Comparison of ENCODE assay signal across 13 mouse cellular contexts in genomic region chr6:8731656-8732191, GRCm38 (mm10). TPM values are rescaled to one million over a fixed set of nuclear protein-coding genes. Genes with fewer than 3 reads are reported as not detected.
DNase-seq lines count a peak whose midpoint lies in the region; ATAC-seq and TF ChIP-seq lines count a peak whose summit lies in the region.
"Had no signal": no experiment of that assay in that cellular context is flagged by ENCODE, and none has a peak within 500 bp of the region (broad histone marks: within the 10 kb centered on the region; RNA-seq: fewer than 3 reads in every experiment).

No protein-coding gene starts in this region.

- peak overlapping the region; percentile 23; the same call in 1 of the 2 replicates for H3K9ac ChIP-seq in heart, embryonic 14.5 days (ENCODE audit: low read length)
- no peak overlapping the region for H3K9ac ChIP-seq in heart, adult 2 months (ENCODE audit: low read depth, low read length)
- no peak overlapping the region for H3K9ac ChIP-seq in neural tube, embryonic 15.5 days (replicated peaks)
- H3K9ac ChIP-seq in liver, embryonic 14.5 days (replicated peaks): no peak overlapping the region
- H3K9ac ChIP-seq: liver, embryonic 13.5 days had no signal

- no peaks in the 10 kb centered on the region for H3K27me3 ChIP-seq in heart, embryonic 14.5 days (ENCODE audit: control insufficient read depth, insufficient read depth, low read length)
- H3K27me3 ChIP-seq in heart, adult 2 months (ENCODE audit: control insufficient read depth, insufficient read depth, low read length): no peaks in the 10 kb centered on the region
- no peaks in the 10 kb centered on the region for H3K27me3 ChIP-seq in neural tube, embryonic 15.5 days (replicated peaks)
- no peaks in the 10 kb centered on the region for H3K27me3 ChIP-seq in liver, embryonic 14.5 days (ENCODE audit: control insufficient read depth, insufficient read depth, low read length)
- H3K27me3 ChIP-seq: CH12.LX; liver, embryonic 13.5 days had no signal

- H3K4me2 ChIP-seq in heart, embryonic 14.5 days (ENCODE audit: low read length): 0 out of 2 replicates have a peak overlapping the region, but pooled peaks have one; percentile 40
- H3K4me2 ChIP-seq in neural tube, embryonic 15.5 days: no peak overlapping the region
- H3K4me2 ChIP-seq in liver, embryonic 14.5 days (ENCODE audit: low read depth): no peak overlapping the region
- H3K4me2 ChIP-seq: liver, embryonic 13.5 days had no signal

- DNase-seq in heart, adult 2 months: no peak
- DNase-seq in neural tube, embryonic 10.5 days (ENCODE audit: extremely low spot score, low spot score): peak; percentile 37
- no peak for DNase-seq in liver, embryonic 14.5 days (ENCODE audit: low read depth in 3 of 3, low spot score in 3 of 3)
- DNase-seq in yolk sac, embryonic 10.5 days (ENCODE audit: low spot score): peak; percentile 28
- DNase-seq in right cerebral cortex, postnatal 14 days: no peak
- no peak for DNase-seq in right cerebral cortex, postnatal 10 days (ENCODE audit: low spot score in 2 of 2)
- DNase-seq: cerebellum, postnatal 36 days; gastrocnemius, postnatal 14 days; kidney, adult 18-20 months; liver, embryonic 13.5 days had no signal

- intact Hi-C loops in heart, adult 2 months (cut with DNase I): loop anchor here (10.0 kb wide), 1 partner anchor 667 kb away; no protein-coding TSS in a partner anchor

- no peak for TF ChIP-seq CTCF in heart, adult 2 months (IDR thresholded peaks at IDR 0.05)
- no peak for TF ChIP-seq CTCF in liver, embryonic 14.5 days (IDR thresholded peaks at IDR 0.05; ENCODE audit: low read depth)

- no peaks in the 10 kb centered on the region for H3K9me3 ChIP-seq in heart, embryonic 14.5 days (ENCODE audit: control insufficient read depth, low read length)
- no peaks in the 10 kb centered on the region for H3K9me3 ChIP-seq in neural tube, embryonic 15.5 days (replicated peaks)
- H3K9me3 ChIP-seq in liver, embryonic 14.5 days (ENCODE audit: control insufficient read depth, low read length): no peaks in the 10 kb centered on the region
- H3K9me3 ChIP-seq: liver, embryonic 13.5 days had no signal

- H3K4me3 ChIP-seq in heart, embryonic 14.5 days (ENCODE audit: control insufficient read depth in 1 of 2, insufficient read depth in 1 of 2, low read depth in 1 of 2, low read length in 2 of 2): no peak overlapping the region
- no peak overlapping the region for H3K4me3 ChIP-seq in heart, adult 2 months
- no peak overlapping the region for H3K4me3 ChIP-seq in neural tube, embryonic 15.5 days (replicated peaks)
- H3K4me3 ChIP-seq in liver, embryonic 14.5 days (ENCODE audit: insufficient read depth in 1 of 2, low read depth in 2 of 2, low read length in 2 of 2): no peak overlapping the region
- H3K4me3 ChIP-seq: liver, embryonic 13.5 days had no signal

- TF ChIP-seq POLR2A in heart, adult 2 months (IDR thresholded peaks at IDR 0.05; ENCODE audit: insufficient read depth, low read depth, low read length): no peak

- H3K79me2 ChIP-seq in heart, adult 2 months (replicated peaks; ENCODE audit: control insufficient read depth, insufficient read depth, low read length): no peaks in the 10 kb centered on the region

- peak overlapping the region; percentile 60 to 80; a peak in 3 of 4 replicates for H3K27ac ChIP-seq in heart, embryonic 14.5 days (replicated peaks in 1 of 2; ENCODE audit: control insufficient read depth in 1 of 2, insufficient read depth in 1 of 2, low read depth in 2 of 2, low read length in 2 of 2)
- H3K27ac ChIP-seq in heart, adult 2 months: no peak overlapping the region
- H3K27ac ChIP-seq in neural tube, embryonic 15.5 days (replicated peaks): no peak overlapping the region
- H3K27ac ChIP-seq in liver, embryonic 14.5 days: no peak overlapping the region
- H3K27ac ChIP-seq: liver, embryonic 13.5 days had no signal

- ATAC-seq in heart, embryonic 14.5 days (ENCODE audit: insufficient number of reproducible peaks, insufficient read depth, low FRiP score, low read depth): no peak
- ATAC-seq in neural tube, embryonic 15.5 days (ENCODE audit: low FRiP score): no peak
- ATAC-seq in liver, embryonic 14.5 days (ENCODE audit: insufficient read depth): peak; percentile 43; the same call in 1 of the 2 replicates

- WGBS in heart, embryonic 14.5 days: 55% methylated on average over 4 of the region's 4 CpGs
- 62% methylated on average over 4 of the region's 4 CpGs for WGBS in heart, adult 2 months
- WGBS in neural tube, embryonic 15.5 days: 39% methylated on average over 4 of the region's 4 CpGs
- 55% methylated on average over 4 of the region's 4 CpGs for WGBS in liver, embryonic 14.5 days (ENCODE audit: insufficient replicate concordance)

- H3K36me3 ChIP-seq in heart, embryonic 14.5 days (ENCODE audit: control insufficient read depth, insufficient read depth, low read length): 0 out of 2 replicates have a peak, but pooled peaks cover 6% of the 10 kb centered on the region
- H3K36me3 ChIP-seq in heart, adult 2 months (ENCODE audit: control insufficient read depth, insufficient read depth, low read length): no peaks in the 10 kb centered on the region
- no peaks in the 10 kb centered on the region; the same call in 1 of the 2 replicates for H3K36me3 ChIP-seq in neural tube, embryonic 15.5 days
- no peaks in the 10 kb centered on the region for H3K36me3 ChIP-seq in liver, embryonic 14.5 days (replicated peaks; ENCODE audit: control insufficient read depth, insufficient read depth, low read depth)
- H3K36me3 ChIP-seq: liver, embryonic 13.5 days had no signal

- no peak for TF ChIP-seq EP300 in heart, adult 2 months (IDR thresholded peaks at IDR 0.05; ENCODE audit: insufficient read depth, low read depth, low read length)
- no peak for TF ChIP-seq EP300 in liver, embryonic 14.5 days (IDR thresholded peaks at IDR 0.05; ENCODE audit: low read depth)

- H3K4me1 ChIP-seq in heart, embryonic 14.5 days (ENCODE audit: control insufficient read depth in 2 of 2, insufficient read depth in 2 of 2, low read length in 2 of 2): peaks cover 7 to 19% of the 10 kb centered on the region in 2 experiments
- no peaks in the 10 kb centered on the region for H3K4me1 ChIP-seq in heart, adult 2 months (ENCODE audit: control insufficient read depth, insufficient read depth, low read length)
- no peaks in the 10 kb centered on the region for H3K4me1 ChIP-seq in neural tube, embryonic 15.5 days
- no peaks in the 10 kb centered on the region; a peak in 1 of 4 replicates for H3K4me1 ChIP-seq in liver, embryonic 14.5 days (replicated peaks; ENCODE audit: control insufficient read depth in 2 of 2, insufficient read depth in 2 of 2, low read length in 1 of 2)
- H3K4me1 ChIP-seq: liver, embryonic 13.5 days had no signal

RNA-seq across cellular contexts. Expression of gene Ica1, which starts 46.6 kb away (rescaled TPM):
- 26.0 and 29.3 TPM in 2 replicates for polyA plus RNA-seq in heart, embryonic 14.5 days (2014; fragmentation: Nextera tagmentation; extraction: Ambion mirVana)
- 1 to 10 TPM; 7.0 to 7.8 TPM for total RNA-seq in heart, adult 2 months (2021)
- 3.9 and 7.4 TPM in 2 replicates for polyA plus RNA-seq in heart, adult 2 months (2012; rRNA removed)
- 70.9 and 78.5 TPM in 2 replicates for polyA plus RNA-seq in neural tube, embryonic 15.5 days (2015; fragmentation: Nextera tagmentation; extraction: Ambion mirVana)
- 1.0 and 1.9 TPM in 2 replicates for polyA plus RNA-seq in liver, embryonic 14.5 days (2012; rRNA removed)
- polyA plus RNA-seq in liver, embryonic 14.5 days (2014; fragmentation: Nextera tagmentation; extraction: Ambion mirVana): 5.0 and 5.5 TPM in 2 replicates

Comparison
In these comparisons a context has a peak if more than half of its experiments do, and no peak if none do; other contexts are left out.
1. H3K27ac ChIP-seq: peak in heart, embryonic 14.5 days (2 of 2); none in heart, adult 2 months (single experiment), neural tube, embryonic 15.5 days (single experiment) and liver, embryonic 14.5 days (single experiment).
2. DNase-seq: peak in neural tube, embryonic 10.5 days (single experiment) and yolk sac, embryonic 10.5 days (single experiment); none in heart, adult 2 months (0 of 2), liver, embryonic 14.5 days (0 of 3), right cerebral cortex, postnatal 14 days (single experiment) and right cerebral cortex, postnatal 10 days (0 of 2).